Mouse (Mus musculus) intestine, embryonic 16.5 days (tissue): ENCODE results near the gene Hrk. TPM values are rescaled to one million over a fixed set of nuclear protein-coding genes. Genes with fewer than 3 reads are reported as not detected.

Source experiments
- ATAC-seq: fragments of 200-750 bp; cut with Nextera tagmentation; 2 replicates; pipeline ENCODE4 v1.8.0; 2017; ENCODE audit warnings: moderate TSS enrichment, moderate library complexity
- H3K27ac ChIP-seq: fragments of 300-500 bp; sonication (generic); 2 replicates; pipeline ENCODE4 v1.5.1; 2014; ENCODE audit warnings: mild to moderate bottlenecking, low read length
- H3K27me3 ChIP-seq: fragments of 300-500 bp; sonication (generic); replicated peaks from 2 replicates; pipeline ENCODE4 v1.6.1; 2014; ENCODE audit warnings: low read length, control low read depth, mixed read lengths; ENCODE audit not compliant: control insufficient read depth, insufficient read depth
- H3K36me3 ChIP-seq: fragments of 300-500 bp; sonication (generic); 2 replicates; pipeline ENCODE4 v1.6.1; 2014; ENCODE audit warnings: low read length, control low read depth; ENCODE audit not compliant: control insufficient read depth, insufficient read depth
- H3K4me1 ChIP-seq: fragments of 300-500 bp; sonication (generic); 2 replicates; pipeline ENCODE4 v1.6.1; 2014; ENCODE audit warnings: low read length, control low read depth, mixed read lengths; ENCODE audit not compliant: control insufficient read depth, insufficient read depth
- H3K4me2 ChIP-seq: fragments of 300-500 bp; sonication (generic); 2 replicates; pipeline ENCODE4 v1.6.1; 2014; ENCODE audit warnings: low read depth, low read length, control low read depth
- H3K4me3 ChIP-seq: fragments of 300-500 bp; sonication (generic); 2 replicates; pipeline ENCODE4 v1.5.1; 2014; ENCODE audit warnings: mild to moderate bottlenecking, low read length
- H3K9ac ChIP-seq: fragments of 300-500 bp; sonication (generic); 2 replicates; pipeline ENCODE4 v1.6.1; 2014; ENCODE audit warnings: low read depth, low read length
- H3K9me3 ChIP-seq: fragments of 300-500 bp; sonication (generic); 2 replicates; pipeline ENCODE4 v1.6.1; 2016; ENCODE audit warnings: low read length, control low read depth; ENCODE audit not compliant: control insufficient read depth
- WGBS: fragments of 180-500 bp; shearing (Covaris S2); extraction: QIAGEN DNeasy Blood & Tissue Kit; methylation state at CpG from one replicate; pipeline ENCODE4 v1.1.7; 2014; 5-methylcytosine and 5-hydroxymethylcytosine counted together
- polyA plus RNA-seq: library from polyadenylated mRNA; unstranded; fragments of >200 nt; fragmentation: Nextera tagmentation; extraction: Ambion mirVana; gene quantifications from 2 replicates; pipeline ENCODE4 v1.2.1, GENCODE M21; 2015

Gene Hrk
- polyA plus RNA-seq, 1 experiment from 2014 or later = 0.21 TPM

DNA sequence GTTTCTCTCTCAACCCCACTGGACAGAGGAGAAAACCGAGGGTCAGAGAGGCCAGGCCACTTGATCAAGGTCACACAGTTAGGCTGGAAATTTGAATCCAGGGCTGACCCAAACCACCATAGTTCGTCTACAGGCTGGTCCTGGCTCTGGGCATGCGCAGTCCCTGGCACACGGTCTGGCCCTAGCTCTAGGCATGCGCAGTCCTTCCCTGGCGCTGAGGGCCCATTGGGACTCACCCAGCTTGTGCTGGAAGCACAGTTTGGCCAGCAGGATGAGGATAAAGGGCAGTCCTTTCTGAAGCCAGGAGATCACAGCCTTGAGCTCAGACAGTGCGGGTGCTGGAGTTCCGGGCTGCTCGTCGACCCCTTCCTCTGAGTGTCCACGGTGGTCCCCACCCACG is 72.4 kb downstream of the Hrk start:
- no peak overlapping the region for H3K9ac ChIP-seq
- peaks cover 2% of the 10 kb centered on the region; the same call in 1 of the 2 replicates for H3K36me3 ChIP-seq
- H3K4me1 ChIP-seq = no peaks in the 10 kb centered on the region
- no peak overlapping the region for H3K4me3 ChIP-seq
- H3K27me3 ChIP-seq = no peaks in the 10 kb centered on the region
- H3K9me3 ChIP-seq = no peaks in the 10 kb centered on the region
- no peak overlapping the region for H3K4me2 ChIP-seq
- WGBS = 85% methylated on average over 12 of the region's 12 CpGs
- H3K27ac ChIP-seq = no peak overlapping the region
- ATAC-seq = no peak

Other genes with a start within 250 kb of the Hrk start
- gene Fbxo21, start 187.9 kb upstream of the Hrk start, polyA plus RNA-seq = 50.1 and 51.0 TPM in 2 replicates
- 3.6 and 4.0 TPM in 2 replicates for gene Tesc, start 136.9 kb upstream of the Hrk start, polyA plus RNA-seq
- 16.0 and 17.8 TPM in 2 replicates for gene Fbxw8, start 9.2 kb upstream of the Hrk start, polyA plus RNA-seq
- 1.1 and 2.6 TPM in 2 replicates for gene Rnft2, start 80.5 kb downstream of the Hrk start, polyA plus RNA-seq
- 7.3 TPM in 2 replicates for gene 2410131K14Rik, start 80.6 kb downstream of the Hrk start, polyA plus RNA-seq